Mouse (Mus musculus): Measurements from ENCODE around the gene Ctr9. TPM values are rescaled to one million over a fixed set of nuclear protein-coding genes. Genes with fewer than 3 reads are reported as not detected.

The Ctr9 gene
- polyA plus RNA-seq, 1 experiment, result 10.6 TPM

DNA sequence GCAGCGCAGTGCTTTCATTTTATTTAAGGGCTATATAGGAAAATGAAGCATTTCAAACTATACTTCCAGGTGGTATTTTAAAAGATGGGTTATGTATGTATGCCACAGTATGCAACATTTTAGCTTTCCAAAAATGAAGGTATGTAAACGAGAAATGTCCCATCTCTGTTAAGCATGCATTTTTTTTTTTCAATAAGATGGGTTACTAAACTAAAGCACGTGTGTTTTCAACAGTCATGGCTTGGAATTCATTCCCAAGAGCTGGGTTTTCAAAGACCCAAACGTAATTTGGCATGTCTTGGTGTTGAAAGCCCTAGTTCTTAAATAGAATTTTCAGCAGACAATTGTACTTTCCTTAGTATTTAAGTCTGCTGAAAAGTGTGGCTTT lies 55.0 kb downstream of the Ctr9 start:
- H3K36me3 ChIP-seq (replicated peaks; ENCODE audit: low read length), result peaks cover 40% of the 10 kb centered on the region
- TF ChIP-seq GATA1 (IDR thresholded peaks at IDR 0.05; ENCODE audit: borderline replicate concordance, low read length), result no peak
- TF ChIP-seq FLI1 (IDR thresholded peaks at IDR 0.05; ENCODE audit: low read length), result no peak
- peaks cover 32% of the 10 kb centered on the region for H3K4me1 ChIP-seq
- H3K27me3 ChIP-seq (replicated peaks), result no peaks in the 10 kb centered on the region
- H3K9me3 ChIP-seq, result 0 out of 2 replicates have a peak, but pooled peaks cover 2% of the 10 kb centered on the region
- H3K4me3 ChIP-seq (replicated peaks), result peak overlapping the region; percentile 97

DNA sequence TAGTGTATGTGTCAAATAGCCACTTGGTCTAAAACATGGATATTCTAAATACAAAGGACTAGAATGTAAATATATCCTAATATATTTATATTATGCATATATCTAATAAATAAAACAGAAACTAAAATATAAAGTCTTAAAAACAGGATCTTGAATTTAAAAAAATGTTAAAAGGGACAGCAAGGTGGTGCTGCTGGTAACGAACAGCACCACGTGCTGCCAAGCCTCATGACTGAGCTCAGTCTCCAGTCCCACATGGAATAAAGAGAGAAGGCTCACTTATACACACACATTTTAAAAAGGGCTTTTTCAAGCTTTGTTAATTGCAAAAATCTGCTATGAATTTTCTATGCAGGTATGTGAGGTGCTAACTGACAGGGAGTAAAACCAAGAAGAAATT lies 55.7 kb downstream of the Ctr9 start:
- TF ChIP-seq GATA1 (IDR thresholded peaks at IDR 0.05; ENCODE audit: borderline replicate concordance, low read length) (no peak), FLI1 (IDR thresholded peaks at IDR 0.05; ENCODE audit: low read length) (no peak)
- Histone ChIP-seq H3K36me3 (replicated peaks; ENCODE audit: low read length) (peaks cover 36% of the 10 kb centered on the region), H3K9me3 (0 out of 2 replicates have a peak, but pooled peaks cover 6% of the 10 kb centered on the region), H3K4me1 (peaks cover 28% of the 10 kb centered on the region), H3K27me3 (replicated peaks) (no peaks in the 10 kb centered on the region), H3K4me3 (replicated peaks) (peak overlapping the region; percentile 16)

- Histone ChIP-seq H3K36me3 (replicated peaks; ENCODE audit: low read length) (peaks cover 29% of the 10 kb centered on the region), H3K9me3 (0 out of 2 replicates have a peak, but pooled peaks cover 6% of the 10 kb centered on the region), H3K4me3 (replicated peaks) (no peak overlapping the region), H3K4me1 (peaks cover 21% of the 10 kb centered on the region), H3K27me3 (replicated peaks) (no peaks in the 10 kb centered on the region)
- no peak for TF ChIP-seq FLI1 (IDR thresholded peaks at IDR 0.05; ENCODE audit: low read length)
- no peak for TF ChIP-seq GATA1 (IDR thresholded peaks at IDR 0.05; ENCODE audit: borderline replicate concordance, low read length)
These were observed 56.4 kb downstream of the Ctr9 start for GRCm38 (mm10) chr7:111085153-111085552.

GRCm38 (mm10) chr7:111095169-111095568 lies 66.4 kb downstream of the Ctr9 start:
- Histone ChIP-seq H3K27me3 (replicated peaks) (no peaks in the 10 kb centered on the region), H3K36me3 (replicated peaks; ENCODE audit: low read length) (no peaks in the 10 kb centered on the region), H3K4me3 (replicated peaks) (no peak overlapping the region), H3K4me1 (peaks cover 17% of the 10 kb centered on the region), H3K9me3 (no peaks in the 10 kb centered on the region)
- TF ChIP-seq GATA1 (IDR thresholded peaks at IDR 0.05; ENCODE audit: borderline replicate concordance, low read length) (no peak), FLI1 (IDR thresholded peaks at IDR 0.05; ENCODE audit: low read length) (no peak)

- H3K36me3 ChIP-seq (replicated peaks; ENCODE audit: low read length), result no peaks in the 10 kb centered on the region
- no peak for TF ChIP-seq FLI1 (IDR thresholded peaks at IDR 0.05; ENCODE audit: low read length)
- TF ChIP-seq GATA1 (IDR thresholded peaks at IDR 0.05; ENCODE audit: borderline replicate concordance, low read length), result no peak
- H3K4me3 ChIP-seq (replicated peaks), result no peak overlapping the region
- no peaks in the 10 kb centered on the region for H3K9me3 ChIP-seq
- no peaks in the 10 kb centered on the region for H3K27me3 ChIP-seq (replicated peaks)
- peaks cover 16% of the 10 kb centered on the region for H3K4me1 ChIP-seq
These were observed 69.4 kb downstream of the Ctr9 start for GRCm38 (mm10) chr7:111098196-111098595.

Other genes with a start within 250 kb of the Ctr9 start
- 1.8 TPM in 1 of 2 replicates, not detected in the other for gene Rnf141, start 184.5 kb upstream of the Ctr9 start, polyA plus RNA-seq (2012; ENCODE audit: insufficient read depth, low replicate concordance)
- 1.7 TPM in 1 of 2 replicates, not detected in the other for gene Lyve1, start 165.7 kb upstream of the Ctr9 start, polyA plus RNA-seq (2012; ENCODE audit: insufficient read depth, low replicate concordance)
- gene Mrvi1, start 46.5 kb upstream of the Ctr9 start, polyA plus RNA-seq (2012; ENCODE audit: insufficient read depth, low replicate concordance), result 142 and 149 TPM in 2 replicates
- gene Eif4g2, start 54.1 kb downstream of the Ctr9 start, polyA plus RNA-seq (2012; ENCODE audit: insufficient read depth, low replicate concordance), result 352 and 517 TPM in 2 replicates

All from megakaryocyte, embryonic 14.5 days (primary cell).